Mouse (Mus musculus) embryonic facial prominence, embryonic 10.5 days (tissue): Measurements from ENCODE around the gene Actn1. TPM values are rescaled to one million over a fixed set of nuclear protein-coding genes. Genes with fewer than 3 reads are reported as not detected.
"Not testable (repeated sequence)": the region's sequence is repeated elsewhere in the genome, so short reads cannot be mapped to it uniquely, and the experiment has no call there.

Source experiments
- DNase-seq: peaks from one replicate; pipeline ENCODE4 v3.0.0-alpha.2; 2017; ENCODE audit warnings: low spot score
- H3K27ac ChIP-seq: fragments of 300-500 bp; sonication (generic); replicated peaks from 2 replicates; pipeline ENCODE4 v1.5.1; 2016; ENCODE audit warnings: mild to moderate bottlenecking
- H3K27me3 ChIP-seq: fragments of 300-500 bp; sonication (generic); replicated peaks from 2 replicates; pipeline ENCODE4 v1.6.1; 2016; ENCODE audit warnings: low read depth, mild to moderate bottlenecking; ENCODE audit not compliant: poor library complexity, severe bottlenecking
- H3K36me3 ChIP-seq: fragments of 300-500 bp; sonication (generic); replicated peaks from 2 replicates; pipeline ENCODE4 v1.6.1; 2016; ENCODE audit warnings: mild to moderate bottlenecking, moderate library complexity
- H3K4me1 ChIP-seq: fragments of 300-500 bp; sonication (generic); 2 replicates; pipeline ENCODE4 v1.6.1; 2016
- H3K4me3 ChIP-seq: fragments of 300-500 bp; sonication (generic); 2 replicates; pipeline ENCODE4 v1.5.1; 2016; ENCODE audit warnings: mild to moderate bottlenecking, moderate library complexity
- H3K9me3 ChIP-seq: fragments of 300-500 bp; sonication (generic); 2 replicates; pipeline ENCODE4 v1.6.1; 2016; ENCODE audit warnings: mild to moderate bottlenecking
- WGBS: fragments of 180-500 bp; shearing (Covaris S2); methylation state at CpG from one replicate; pipeline ENCODE4 v1.1.7; 2016; 5-methylcytosine and 5-hydroxymethylcytosine counted together
- polyA plus RNA-seq: library from polyadenylated mRNA; unstranded; fragments of >200 nt; fragmentation: Nextera tagmentation; extraction: Ambion mirVana; gene quantifications from 2 replicates; pipeline ENCODE4 v1.2.1, GENCODE M21; 2016

Gene Actn1
- polyA plus RNA-seq, result 38.2 and 39.3 TPM in 2 replicates

- Histone ChIP-seq H3K27ac (peak within 1 kb of the TSS; percentile 97), H3K4me1 (peaks cover 39% of the 10 kb centered on the region), H3K9me3 (no peaks in the 10 kb centered on the region), H3K27me3 (no peaks in the 10 kb centered on the region), H3K36me3 (peaks cover 13% of the 10 kb centered on the region), H3K4me3 (peak within 1 kb of the TSS; percentile 73)
- under 1% methylated on average over 55 of the region's 55 CpGs for WGBS
- peak; percentile 97 for DNase-seq
Observed at GRCm38 (mm10) chr12:80260056-80260743, at the start of gene Actn1. TSS of gene Actn1 (minus strand) at chr12:80260371.

GRCm38 (mm10) chr12:80307556-80307955 is 47.4 kb upstream of the Actn1 start:
- H3K27ac ChIP-seq, result no peak overlapping the region
- H3K9me3 ChIP-seq, result peaks cover 6% of the 10 kb centered on the region; the same call in 1 of the 2 replicates
- 0 out of 2 replicates have a peak, but pooled peaks cover 3% of the 10 kb centered on the region for H3K4me1 ChIP-seq
- no peaks in the 10 kb centered on the region for H3K36me3 ChIP-seq
- no peak overlapping the region for H3K4me3 ChIP-seq
- no peak for DNase-seq
- WGBS, result 69% methylated on average over 3 of the region's 3 CpGs
- H3K27me3 ChIP-seq, result no peaks in the 10 kb centered on the region

GRCm38 (mm10) chr12:80304518-80304917 is 44.3 kb upstream of the Actn1 start:
- 94% methylated on average over 3 of the region's 3 CpGs for WGBS
- H3K4me3 ChIP-seq, result no peak overlapping the region
- peaks cover 6% of the 10 kb centered on the region; the same call in 1 of the 2 replicates for H3K9me3 ChIP-seq
- DNase-seq, result no peak
- H3K36me3 ChIP-seq, result no peaks in the 10 kb centered on the region
- no peaks in the 10 kb centered on the region for H3K27me3 ChIP-seq
- no peaks in the 10 kb centered on the region for H3K4me1 ChIP-seq
- H3K27ac ChIP-seq, result no peak overlapping the region

GRCm38 (mm10) chr12:80300833-80301456 is 40.8 kb upstream of the Actn1 start:
- Histone ChIP-seq H3K36me3 (no peaks in the 10 kb centered on the region), H3K27me3 (no peaks in the 10 kb centered on the region), H3K27ac (no peak overlapping the region), H3K9me3 (peaks cover 6% of the 10 kb centered on the region; the same call in 1 of the 2 replicates), H3K4me1 (no peaks in the 10 kb centered on the region), H3K4me3 (no peak overlapping the region)
- 79% methylated on average over 9 of the region's 9 CpGs for WGBS
- no peak for DNase-seq

- Histone ChIP-seq H3K4me1 (0 out of 2 replicates have a peak, but pooled peaks cover 13% of the 10 kb centered on the region), H3K27me3 (no peaks in the 10 kb centered on the region), H3K4me3 (no peak overlapping the region), H3K27ac (no peak overlapping the region), H3K9me3 (no peaks in the 10 kb centered on the region), H3K36me3 (no peaks in the 10 kb centered on the region)
- WGBS, result 82% methylated on average over 6 of the region's 6 CpGs
- DNase-seq, result no peak
Observed at GRCm38 (mm10) chr12:80298714-80299113, 38.5 kb upstream of the Actn1 start.

GRCm38 (mm10) chr12:80291895-80292435 is 31.8 kb upstream of the Actn1 start:
- WGBS, result 55% methylated on average over 3 of the region's 3 CpGs

GRCm38 (mm10) chr12:80290964-80291363 is 30.8 kb upstream of the Actn1 start:
- Histone ChIP-seq H3K4me3 (no peak overlapping the region), H3K27ac (no peak overlapping the region), H3K4me1 (peaks cover 34% of the 10 kb centered on the region), H3K9me3 (no peaks in the 10 kb centered on the region), H3K36me3 (no peaks in the 10 kb centered on the region), H3K27me3 (no peaks in the 10 kb centered on the region)
- no peak for DNase-seq
- 93% methylated on average over 8 of the region's 8 CpGs for WGBS

More at GRCm38 (mm10) chr12:80291895-80292435, 31.8 kb upstream of the Actn1 start:
- Histone ChIP-seq H3K4me3 (no peak overlapping the region), H3K9me3 (no peaks in the 10 kb centered on the region), H3K4me1 (peaks cover 34% of the 10 kb centered on the region), H3K27me3 (no peaks in the 10 kb centered on the region), H3K27ac (peak overlapping the region; percentile 21; the same call in 1 of the 2 replicates), H3K36me3 (no peaks in the 10 kb centered on the region)
- no peak for DNase-seq

GRCm38 (mm10) chr12:80290483-80290882 is 30.3 kb upstream of the Actn1 start:
- no peaks in the 10 kb centered on the region for H3K36me3 ChIP-seq
- H3K9me3 ChIP-seq, result no peaks in the 10 kb centered on the region
- DNase-seq, result no peak
- no peak overlapping the region for H3K4me3 ChIP-seq
- 92% methylated on average over 4 of the region's 4 CpGs for WGBS
- no peaks in the 10 kb centered on the region for H3K27me3 ChIP-seq
- H3K27ac ChIP-seq, result no peak overlapping the region
- H3K4me1 ChIP-seq, result peaks cover 34% of the 10 kb centered on the region

- WGBS, result 77% methylated on average over 3 of the region's 3 CpGs
- Histone ChIP-seq H3K4me3 (no peak overlapping the region), H3K36me3 (no peaks in the 10 kb centered on the region), H3K4me1 (peaks cover 31% of the 10 kb centered on the region), H3K9me3 (no peaks in the 10 kb centered on the region), H3K27ac (no peak overlapping the region; the same call in 1 of the 2 replicates), H3K27me3 (no peaks in the 10 kb centered on the region)
- DNase-seq, result no peak
Observed at GRCm38 (mm10) chr12:80289722-80290121, 29.6 kb upstream of the Actn1 start.

- no peaks in the 10 kb centered on the region for H3K36me3 ChIP-seq
- WGBS, result 71% methylated on average over 5 of the region's 5 CpGs
Observed at GRCm38 (mm10) chr12:80285890-80286289, 25.7 kb upstream of the Actn1 start.

GRCm38 (mm10) chr12:80284251-80284650 is 24.1 kb upstream of the Actn1 start:
- not testable (repeated sequence) for DNase-seq, H3K36me3 ChIP-seq, H3K27me3 ChIP-seq, H3K9me3 ChIP-seq, H3K27ac ChIP-seq, H3K4me3 ChIP-seq
- peaks cover 14% of the 10 kb centered on the region for H3K4me1 ChIP-seq
- WGBS, result 93% methylated on average over 2 of the region's 2 CpGs

More at GRCm38 (mm10) chr12:80285890-80286289, 25.7 kb upstream of the Actn1 start:
- peaks cover 7% of the 10 kb centered on the region for H3K4me1 ChIP-seq
- H3K9me3 ChIP-seq, result no peaks in the 10 kb centered on the region
- no peaks in the 10 kb centered on the region for H3K27me3 ChIP-seq
- H3K27ac ChIP-seq, result no peak overlapping the region
- H3K4me3 ChIP-seq, result no peak overlapping the region
- no peak for DNase-seq

- peaks cover 24% of the 10 kb centered on the region for H3K4me1 ChIP-seq
- DNase-seq, result no peak
- H3K27ac ChIP-seq, result no peak overlapping the region
- H3K27me3 ChIP-seq, result no peaks in the 10 kb centered on the region
- no peak overlapping the region for H3K4me3 ChIP-seq
- H3K9me3 ChIP-seq, result no peaks in the 10 kb centered on the region
- no peaks in the 10 kb centered on the region for H3K36me3 ChIP-seq
- 92% methylated on average over 10 of the region's 10 CpGs for WGBS
Observed at GRCm38 (mm10) chr12:80278866-80279265, 18.7 kb upstream of the Actn1 start.
